Mouse (Mus musculus) heart, embryonic 11.5 days (tissue): ENCODE results near the gene Tent4a. TPM values are rescaled to one million over a fixed set of nuclear protein-coding genes. Genes with fewer than 3 reads are reported as not detected.
A peak's percentile ranks its signal among the peaks of the same experiment; 100 is the strongest.

ENCODE experiments used
- ATAC-seq: fragments of 200-750 bp; cut with Nextera tagmentation; replicated peaks from 2 replicates; pipeline ENCODE4 v1.8.0; 2017; ENCODE audit warnings: moderate library complexity; ENCODE audit not compliant: insufficient number of reproducible peaks, low FRiP score, low TSS enrichment
- H3K27ac ChIP-seq: fragments of 300-500 bp; sonication (generic); 2 replicates; pipeline ENCODE4 v1.5.1; 2014; ENCODE audit warnings: mild to moderate bottlenecking, low read depth, low read length
- H3K27me3 ChIP-seq: fragments of 300-500 bp; sonication (generic); 2 replicates; pipeline ENCODE4 v1.6.1; 2014; ENCODE audit warnings: mild to moderate bottlenecking, low read length, mixed read lengths; ENCODE audit not compliant: control insufficient read depth, insufficient read depth
- H3K36me3 ChIP-seq: fragments of 300-500 bp; sonication (generic); 2 replicates; pipeline ENCODE4 v1.6.1; 2014; ENCODE audit warnings: mild to moderate bottlenecking, low read length, moderate library complexity, mixed read lengths; ENCODE audit not compliant: control insufficient read depth, insufficient read depth
- H3K4me1 ChIP-seq: fragments of 300-500 bp; sonication (generic); 2 replicates; pipeline ENCODE4 v1.6.1; 2014; ENCODE audit warnings: low read length; ENCODE audit not compliant: control insufficient read depth, insufficient read depth
- H3K4me2 ChIP-seq: fragments of 300-500 bp; sonication (generic); 2 replicates; pipeline ENCODE4 v1.6.1; 2014; ENCODE audit warnings: mild to moderate bottlenecking, moderate library complexity
- H3K4me3 ChIP-seq: fragments of 300-500 bp; sonication (generic); 2 replicates; pipeline ENCODE4 v1.5.1; 2014; ENCODE audit warnings: low read depth, low read length
- H3K9ac ChIP-seq: fragments of 300-500 bp; sonication (generic); 2 replicates; pipeline ENCODE4 v1.6.1; 2014; ENCODE audit warnings: mild to moderate bottlenecking, low read depth, low read length, moderate library complexity
- H3K9me3 ChIP-seq: fragments of 300-500 bp; sonication (generic); replicated peaks from 2 replicates; pipeline ENCODE4 v1.6.1; 2016; ENCODE audit warnings: low read length; ENCODE audit not compliant: control insufficient read depth
- WGBS: fragments of 180-500 bp; shearing (Covaris S2); extraction: QIAGEN DNeasy Blood & Tissue Kit; methylation state at CpG from one replicate; pipeline ENCODE4 v1.1.7; 2014; ENCODE audit not compliant: insufficient replicate concordance; 5-methylcytosine and 5-hydroxymethylcytosine counted together
- polyA plus RNA-seq: library from polyadenylated mRNA; unstranded; fragments of >200 nt; fragmentation: Nextera tagmentation; extraction: Ambion mirVana; gene quantifications from 2 replicates; pipeline ENCODE4 v1.2.1, GENCODE M21; 2014

Tent4a gene
- polyA plus RNA-seq, 1 experiment from 2014 or later = 5.1 TPM

DNA sequence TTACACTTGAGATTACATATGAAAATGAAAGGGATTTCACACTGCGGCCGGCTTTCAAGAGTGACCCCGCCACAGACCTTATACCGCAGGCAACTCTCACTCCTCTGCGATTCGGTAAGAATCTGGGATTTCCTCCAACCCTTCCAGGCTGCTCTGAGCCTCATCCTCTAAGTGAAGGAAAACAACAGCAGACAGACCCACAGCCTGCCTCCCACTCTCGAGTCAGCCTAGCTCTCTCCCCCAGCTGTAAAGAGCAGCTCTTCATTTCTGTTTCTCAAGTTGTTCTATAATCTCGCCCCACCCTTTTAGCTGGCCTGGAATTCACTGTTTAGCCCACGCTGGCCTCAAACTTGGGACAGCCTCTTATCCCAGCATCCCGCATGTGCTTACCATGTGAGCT is 7.4 kb upstream of the Tent4a start:
- no peaks in the 10 kb centered on the region for H3K27me3 ChIP-seq
- no peaks in the 10 kb centered on the region for H3K36me3 ChIP-seq
- 60% methylated on average over 10 of the region's 10 CpGs for WGBS
- ATAC-seq = no peak
- H3K27ac ChIP-seq = no peak overlapping the region
- H3K4me2 ChIP-seq = no peak overlapping the region
- H3K9ac ChIP-seq = no peak overlapping the region
- no peak overlapping the region for H3K4me3 ChIP-seq
- H3K9me3 ChIP-seq = no peaks in the 10 kb centered on the region
- peaks cover 43% of the 10 kb centered on the region for H3K4me1 ChIP-seq

DNA sequence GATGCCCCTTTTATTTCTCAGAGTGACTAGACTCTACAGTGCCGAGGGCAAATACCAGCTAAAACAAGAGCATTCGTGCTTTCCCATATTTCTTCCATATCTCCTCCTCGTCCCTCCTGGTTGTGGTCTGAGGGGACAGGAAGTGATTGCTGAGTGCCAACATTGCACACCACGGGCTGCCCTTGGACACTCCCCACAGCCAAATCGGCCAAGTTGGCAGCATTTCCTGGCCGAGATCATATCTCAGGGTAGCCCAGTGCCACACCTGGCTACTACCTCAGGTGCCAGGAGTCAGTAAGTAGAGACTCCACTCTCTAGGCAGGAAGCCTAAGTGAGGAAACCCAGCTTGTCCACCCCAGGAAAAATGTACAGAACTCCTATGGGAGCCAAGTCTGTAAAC is 6.8 kb upstream of the Tent4a start:
- Histone ChIP-seq H3K4me2 (no peak overlapping the region), H3K27ac (no peak overlapping the region)
- WGBS = 60% methylated on average over 6 of the region's 6 CpGs

DNA sequence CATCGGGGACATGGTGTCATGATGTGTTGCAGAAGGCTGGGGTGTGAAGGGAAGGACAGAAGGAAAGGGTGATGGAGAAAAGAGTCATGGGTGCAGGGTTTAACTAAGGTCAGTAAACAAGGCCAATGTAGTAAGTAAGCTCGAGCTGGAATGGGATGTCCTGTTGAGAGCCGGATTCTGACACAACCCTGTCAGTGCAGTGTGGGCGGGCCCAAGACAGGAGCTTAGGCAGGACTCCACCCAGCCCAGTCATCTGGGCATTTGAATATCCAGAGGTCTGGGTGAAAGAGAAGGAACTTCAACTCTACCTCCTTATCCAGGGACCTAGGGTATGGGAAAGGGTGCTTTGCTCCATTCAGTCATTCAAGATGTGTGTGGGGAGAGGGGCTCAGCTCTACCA is 3.9 kb upstream of the Tent4a start:
- no peaks in the 10 kb centered on the region for H3K36me3 ChIP-seq
- H3K9me3 ChIP-seq = no peaks in the 10 kb centered on the region
- no peak overlapping the region for H3K4me3 ChIP-seq
- peak overlapping the region; percentile 29 for H3K4me2 ChIP-seq
- H3K27me3 ChIP-seq = no peaks in the 10 kb centered on the region
- no peak for ATAC-seq
- peaks cover 39% of the 10 kb centered on the region for H3K4me1 ChIP-seq
- H3K27ac ChIP-seq = 0 out of 2 replicates have a peak overlapping the region, but pooled peaks have one; percentile 10
- WGBS = 24% methylated on average over 4 of the region's 4 CpGs
- H3K9ac ChIP-seq = no peak overlapping the region

More for the DNA sequence above, 6.8 kb upstream of the Tent4a start:
- Histone ChIP-seq H3K27me3 (no peaks in the 10 kb centered on the region), H3K9ac (no peak overlapping the region), H3K4me3 (no peak overlapping the region), H3K36me3 (no peaks in the 10 kb centered on the region), H3K4me1 (peaks cover 43% of the 10 kb centered on the region), H3K9me3 (no peaks in the 10 kb centered on the region)
- no peak for ATAC-seq

DNA sequence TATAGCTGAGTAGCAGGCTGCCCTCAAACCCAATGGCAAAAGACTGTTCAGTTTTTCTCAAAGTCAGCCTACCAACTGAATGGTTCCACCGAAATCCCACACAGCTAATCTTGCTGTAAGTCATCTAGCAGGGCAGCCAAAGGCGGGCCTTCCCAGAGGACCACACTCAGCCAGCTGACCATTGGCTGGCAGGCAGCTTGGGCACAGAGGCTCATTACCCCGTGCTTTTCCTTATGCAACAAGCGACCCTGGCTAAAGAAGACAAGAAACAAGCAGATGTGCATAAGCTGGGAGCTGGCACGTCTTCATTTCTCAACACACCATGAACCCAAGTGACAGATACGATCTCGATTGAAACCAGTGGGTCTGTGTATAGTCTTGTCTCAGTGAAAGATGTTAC is 2.9 kb upstream of the Tent4a start:
- no peak overlapping the region for H3K9ac ChIP-seq
- no peak overlapping the region for H3K4me2 ChIP-seq
- H3K27ac ChIP-seq = no peak overlapping the region
- H3K27me3 ChIP-seq = no peaks in the 10 kb centered on the region
- H3K9me3 ChIP-seq = no peaks in the 10 kb centered on the region
- WGBS = 77% methylated on average over 7 of the region's 7 CpGs
- no peak for ATAC-seq
- H3K4me3 ChIP-seq = no peak overlapping the region
- peaks cover 31% of the 10 kb centered on the region for H3K4me1 ChIP-seq
- no peaks in the 10 kb centered on the region for H3K36me3 ChIP-seq

DNA sequence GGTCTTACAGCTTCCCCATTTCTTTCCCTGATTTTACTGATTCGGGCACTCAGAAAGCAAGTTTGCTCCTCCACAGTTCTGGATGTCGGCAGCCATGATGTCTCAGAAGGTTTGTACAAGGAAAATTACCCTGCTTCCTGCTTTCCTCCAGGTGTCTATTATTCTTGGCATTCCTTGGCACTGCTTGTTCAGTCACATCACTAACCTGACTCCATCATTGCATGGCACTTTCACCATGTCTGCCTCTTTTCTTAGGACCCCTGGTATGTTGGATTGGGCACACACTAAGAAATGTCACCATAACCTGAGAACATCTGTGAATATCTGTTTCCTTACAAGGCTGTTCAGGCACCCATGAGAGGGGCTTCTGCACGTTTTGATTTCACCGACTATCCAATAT is 1.6 kb upstream of the Tent4a start:
- ATAC-seq = no peak
- peak overlapping the region; percentile 96 for H3K9ac ChIP-seq
- WGBS = 75% methylated on average over 4 of the region's 4 CpGs
- no peaks in the 10 kb centered on the region for H3K9me3 ChIP-seq
- 0 out of 2 replicates have a peak overlapping the region, but pooled peaks have one; percentile 97 for H3K27ac ChIP-seq
- H3K4me1 ChIP-seq = peaks cover 41% of the 10 kb centered on the region
- no peaks in the 10 kb centered on the region for H3K36me3 ChIP-seq
- no peaks in the 10 kb centered on the region for H3K27me3 ChIP-seq
- H3K4me3 ChIP-seq = peak overlapping the region; percentile 93; the same call in 1 of the 2 replicates
- peak overlapping the region; percentile 77 for H3K4me2 ChIP-seq

DNA sequence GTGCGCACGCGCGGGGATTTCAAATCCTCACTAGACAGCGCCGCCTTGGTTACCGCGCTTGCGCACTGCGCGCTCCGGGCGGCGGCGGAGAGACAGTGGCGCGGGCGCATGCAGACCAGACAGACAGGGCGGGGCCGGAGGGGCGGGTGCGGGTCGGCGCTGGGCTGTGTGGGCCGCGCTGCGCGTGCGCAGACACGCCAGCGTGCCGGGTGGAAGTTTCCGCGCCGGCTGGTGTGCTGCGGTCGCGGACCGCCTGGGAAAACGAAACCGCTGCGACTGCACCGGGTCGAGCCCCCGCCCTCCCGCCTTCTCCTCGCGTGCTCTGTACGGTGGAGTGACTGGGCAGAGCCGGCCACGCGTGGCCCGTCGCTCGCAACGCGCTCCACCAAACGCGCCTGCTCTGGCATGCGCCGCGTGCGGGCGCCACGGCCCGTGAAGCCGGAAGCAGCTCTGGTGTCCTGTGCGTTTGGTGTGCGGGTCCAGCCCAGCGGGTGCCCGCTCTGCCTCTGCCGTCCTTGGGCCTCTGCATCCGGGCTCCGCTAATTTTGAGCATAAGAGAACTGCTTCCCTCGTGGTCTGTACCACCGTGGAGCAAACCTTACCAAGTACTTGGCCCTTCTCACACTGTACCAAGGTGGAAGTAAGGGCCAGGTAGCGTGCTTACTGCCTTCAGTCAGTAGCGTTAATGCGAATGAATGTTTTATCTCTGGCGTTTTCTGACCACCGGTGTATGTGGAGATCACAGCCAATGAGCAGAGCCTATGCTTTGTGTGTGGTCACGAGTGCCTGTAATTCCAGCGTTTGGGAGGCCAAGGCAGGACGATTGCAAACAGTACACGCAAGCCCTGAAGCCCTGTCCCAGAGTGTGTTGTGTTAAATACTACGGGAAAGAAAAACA is 486 bp upstream of the Tent4a start:
- Histone ChIP-seq H3K4me3 (peak overlapping the region; percentile 93), H3K4me1 (peaks cover 47% of the 10 kb centered on the region), H3K9me3 (no peaks in the 10 kb centered on the region), H3K4me2 (peak overlapping the region; percentile 77), H3K27ac (peak overlapping the region; percentile 97), H3K9ac (peak overlapping the region; percentile 96), H3K27me3 (no peaks in the 10 kb centered on the region), H3K36me3 (no peaks in the 10 kb centered on the region)
- WGBS = under 1% methylated on average over 60 of the region's 86 CpGs
- peak; percentile 96 for ATAC-seq

DNA sequence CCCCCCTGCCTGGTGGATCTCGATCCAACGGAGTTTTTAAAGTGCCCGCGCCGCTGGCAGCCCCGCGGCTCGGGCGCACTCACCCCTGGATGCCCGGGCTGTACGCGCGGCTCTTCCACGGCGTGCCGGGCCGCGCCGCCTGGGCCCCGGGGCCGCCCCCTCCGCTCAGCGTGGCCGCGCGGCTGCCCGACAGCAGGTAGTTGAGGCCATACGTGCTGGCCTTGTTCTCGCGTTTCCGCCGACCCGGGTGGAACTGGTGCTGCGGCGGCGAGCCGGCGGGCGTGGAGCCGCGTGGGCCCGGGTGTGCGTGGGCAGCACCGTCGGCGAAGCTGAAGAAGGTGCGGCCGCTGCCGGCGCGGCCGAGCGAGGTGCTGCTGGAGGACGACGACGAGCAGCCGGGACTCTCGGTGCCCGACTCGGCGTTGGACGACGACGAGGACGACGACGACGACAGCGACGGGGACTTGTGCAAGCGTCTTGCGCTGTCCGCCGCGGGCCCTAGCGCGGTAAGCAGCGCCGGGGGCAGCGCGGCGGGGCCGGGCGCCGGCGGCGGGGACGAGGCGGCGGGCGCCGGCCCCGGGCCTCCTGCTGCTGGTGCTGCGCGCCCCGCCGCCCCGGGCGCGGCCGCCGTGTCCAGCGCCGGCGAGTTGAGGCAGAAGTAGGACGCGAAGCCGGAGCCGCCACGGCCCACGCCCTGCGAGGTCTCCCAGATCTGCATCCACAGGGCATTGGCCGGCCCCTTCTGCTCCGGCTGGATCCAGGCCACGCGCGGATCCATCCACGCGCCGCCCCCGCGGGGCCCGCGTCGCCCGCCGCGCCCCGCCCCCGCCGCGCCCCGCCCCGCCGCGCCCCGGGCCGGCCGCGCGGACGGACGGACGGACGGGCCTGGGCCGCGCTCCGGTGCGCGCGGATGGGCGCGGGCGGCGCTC is 748 bp downstream of the Tent4a start, which contains the start of gene Nsun2:
TSS of gene Nsun2 (plus strand) at position 342 of the 929 bp plus-strand sequence.
- Histone ChIP-seq H3K9ac (peak within 1 kb of the TSS; percentile 91), H3K27ac (peak within 1 kb of the TSS; percentile 97), H3K4me2 (peak within 1 kb of the TSS; percentile 77), H3K27me3 (no peaks in the 10 kb centered on the region), H3K4me1 (peaks cover 37% of the 10 kb centered on the region), H3K4me3 (peak within 1 kb of the TSS; percentile 93), H3K36me3 (no peaks in the 10 kb centered on the region), H3K9me3 (no peaks in the 10 kb centered on the region)
- peak; percentile 24 for ATAC-seq
- WGBS = under 1% methylated on average over 93 of the region's 155 CpGs

DNA sequence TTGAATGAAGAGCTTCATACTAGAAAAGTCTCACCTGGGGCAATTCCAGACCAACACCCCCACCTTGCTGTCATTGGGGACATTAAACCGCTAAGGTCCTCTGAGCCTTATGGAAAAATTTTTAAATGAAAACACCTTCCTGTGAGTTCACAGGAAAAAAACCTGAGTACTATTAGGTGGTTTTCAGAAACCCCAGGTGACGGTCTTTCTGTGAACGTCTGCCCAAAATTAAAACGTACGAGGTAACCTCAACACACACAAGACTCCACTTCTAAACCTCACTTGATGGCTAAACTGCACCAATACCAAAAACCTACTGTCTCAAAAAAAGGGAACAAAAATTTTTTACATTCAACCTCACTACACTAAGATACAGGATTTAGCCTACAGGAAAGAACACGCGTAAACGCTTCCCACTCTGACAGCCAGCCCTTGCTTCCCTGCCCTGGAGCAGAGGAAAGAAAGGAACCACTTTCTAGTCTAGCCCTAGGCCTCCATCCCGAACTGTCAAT is 1.5 kb downstream of the Tent4a start:
- Histone ChIP-seq H3K4me2 (peak overlapping the region; percentile 77), H3K4me3 (peak overlapping the region; percentile 93), H3K27me3 (no peaks in the 10 kb centered on the region), H3K27ac (peak overlapping the region; percentile 97; the same call in 1 of the 2 replicates), H3K4me1 (peaks cover 37% of the 10 kb centered on the region), H3K9me3 (no peaks in the 10 kb centered on the region), H3K36me3 (no peaks in the 10 kb centered on the region), H3K9ac (peak overlapping the region; percentile 91)
- 3% methylated on average over 9 of the region's 9 CpGs for WGBS
- no peak for ATAC-seq
